Mouse (Mus musculus): ENCODE results near the gene Ugt2b38. TPM values are rescaled to one million over a fixed set of nuclear protein-coding genes. Genes with fewer than 3 reads are reported as not detected.

Ugt2b38 gene
- polyA plus RNA-seq, 1 experiment from 2014 or later = not detected

Other genes starting within 250 kb of the Ugt2b38 start
- gene Ugt2b37, start 169.4 kb downstream of the Ugt2b38 start, polyA plus RNA-seq (2015; fragmentation: Nextera tagmentation; extraction: Ambion mirVana) = not detected in 2 replicates
- not detected in 2 replicates for gene Ugt2a3, start 87.0 kb downstream of the Ugt2b38 start, polyA plus RNA-seq (2015; fragmentation: Nextera tagmentation; extraction: Ambion mirVana)
- not detected in 2 replicates for gene Ugt2a2, start 58.1 kb upstream of the Ugt2b38 start, polyA plus RNA-seq (2015; fragmentation: Nextera tagmentation; extraction: Ambion mirVana)
- not detected in 2 replicates for gene Gm43638, start 62.6 kb upstream of the Ugt2b38 start, polyA plus RNA-seq (2015; fragmentation: Nextera tagmentation; extraction: Ambion mirVana)
- not detected in 2 replicates for gene Ugt2a1, start 66.7 kb upstream of the Ugt2b38 start, polyA plus RNA-seq (2015; fragmentation: Nextera tagmentation; extraction: Ambion mirVana)
- not detected in 2 replicates for gene Sult1b1, start 114.0 kb upstream of the Ugt2b38 start, polyA plus RNA-seq (2015; fragmentation: Nextera tagmentation; extraction: Ambion mirVana)
- gene Sult1d1, start 144.8 kb upstream of the Ugt2b38 start, polyA plus RNA-seq (2015; fragmentation: Nextera tagmentation; extraction: Ambion mirVana) = 0.14 and 0.21 TPM in 2 replicates
- not detected in 2 replicates for gene Sult1e1, start 167.4 kb upstream of the Ugt2b38 start, polyA plus RNA-seq (2015; fragmentation: Nextera tagmentation; extraction: Ambion mirVana)
- 0.11 and 10.3 TPM in 2 replicates for gene Csn1s1, start 242.0 kb upstream of the Ugt2b38 start, polyA plus RNA-seq (2015; fragmentation: Nextera tagmentation; extraction: Ambion mirVana)